Mouse (Mus musculus): Measurements from ENCODE around the gene Adad2.
A peak's percentile ranks its signal among the peaks of the same experiment; 100 is the strongest.

GRCm38 (mm10) chr8:119566367-119566766 is 46.2 kb upstream of the Adad2 start:
- TF ChIP-seq EP300 (IDR thresholded peaks at IDR 0.05; ENCODE audit: insufficient read depth, low read depth, low read length) (peak; percentile 67; the same call in 1 of the 2 replicates), POLR2A (IDR thresholded peaks at IDR 0.05; ENCODE audit: insufficient read depth, low read length) (no peak)
